ENCODE assay signal across 14 mouse cellular contexts in the genomic region with DNA sequence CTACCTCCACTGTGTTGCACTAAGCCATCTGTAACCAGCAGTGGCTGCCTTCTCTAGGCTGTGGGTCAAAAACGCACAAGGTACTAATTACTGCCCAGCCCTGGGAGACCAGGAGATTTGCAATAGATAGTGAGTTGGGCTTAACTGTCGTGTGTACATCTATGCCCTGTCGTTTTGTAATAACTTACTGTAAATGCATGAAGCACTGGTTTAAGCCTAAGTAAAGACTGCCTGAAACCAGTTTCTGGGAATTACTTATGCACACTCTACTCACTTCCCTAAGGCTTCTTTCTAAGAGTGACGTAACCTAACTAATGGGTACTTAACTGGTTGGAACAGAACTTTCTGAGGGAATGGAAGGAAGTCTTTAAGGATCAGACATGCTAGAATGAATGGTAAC. TPM values are rescaled to one million over a fixed set of nuclear protein-coding genes. Genes with fewer than 3 reads are reported as not detected.
"Had no signal": no experiment of that assay in that cellular context is flagged by ENCODE, and none has a peak within 500 bp of the region (broad histone marks: within the 10 kb centered on the region; RNA-seq: fewer than 3 reads in every experiment).

No protein-coding gene starts in this region.

- H3K27me3 ChIP-seq: intestine, embryonic 15.5 days; liver, embryonic 12.5 days; neural tube, embryonic 12.5 days had no signal

- ATAC-seq: intestine, embryonic 15.5 days; liver, embryonic 12.5 days had no signal

- H3K27ac ChIP-seq: intestine, embryonic 15.5 days; liver, embryonic 12.5 days; midbrain, embryonic 10.5 days; neural tube, embryonic 12.5 days had no signal

- H3K4me1 ChIP-seq: intestine, embryonic 15.5 days; midbrain, embryonic 10.5 days; neural tube, embryonic 12.5 days had no signal

- H3K9ac ChIP-seq: intestine, embryonic 15.5 days; liver, embryonic 12.5 days; lung, embryonic 14.5 days; neural tube, embryonic 12.5 days had no signal

- H3K9me3 ChIP-seq: intestine, embryonic 15.5 days; liver, embryonic 12.5 days; midbrain, embryonic 10.5 days; neural tube, embryonic 12.5 days had no signal

- DNase-seq: kidney, adult 8-10 months; left cerebral cortex, postnatal 4 days; lung, embryonic 14.5 days; lung, postnatal 10 days; lung, postnatal 4 days; midbrain, embryonic 14.5 days; right cerebral cortex, postnatal 14 days; thymus, postnatal 36 days had no signal

- H3K4me2 ChIP-seq: intestine, embryonic 15.5 days; liver, embryonic 12.5 days; lung, embryonic 14.5 days; neural tube, embryonic 12.5 days had no signal

- H3K4me3 ChIP-seq: intestine, embryonic 15.5 days; liver, embryonic 12.5 days; midbrain, embryonic 10.5 days; myocyte; neural tube, embryonic 12.5 days had no signal

RNA-seq across cellular contexts. Expression of a gene that starts 57.0 kb away (rescaled TPM):
- polyA plus RNA-seq: lung, embryonic 14.5 days; midbrain, embryonic 14.5 days; spleen, adult 2 months had no signal
